Mouse (Mus musculus) embryonic facial prominence, embryonic 11.5 days (tissue): ENCODE data around the gene Iqgap2. TPM values are rescaled to one million over a fixed set of nuclear protein-coding genes. Genes with fewer than 3 reads are reported as not detected.

Experiments used
- ATAC-seq: fragments of 200-750 bp; cut with Nextera tagmentation; replicated peaks from 2 replicates; pipeline ENCODE4 v1.8.0; 2017; ENCODE audit warnings: low read depth; ENCODE audit not compliant: insufficient number of reproducible peaks, low FRiP score, low TSS enrichment
- DNase-seq: peaks from one replicate; pipeline ENCODE4 v3.0.0-alpha.2; 2015; ENCODE audit warnings: low spot score
- H3K27ac ChIP-seq: fragments of 300-500 bp; sonication (generic); replicated peaks from 2 replicates; pipeline ENCODE4 v1.5.1; 2014; ENCODE audit warnings: mild to moderate bottlenecking, low read depth, low read length, control low read depth
- H3K27me3 ChIP-seq: fragments of 300-500 bp; sonication (generic); 2 replicates; pipeline ENCODE4 v1.6.1; 2014; ENCODE audit warnings: mild to moderate bottlenecking, low read length, moderate library complexity, mixed read lengths; ENCODE audit not compliant: control insufficient read depth, insufficient read depth
- H3K36me3 ChIP-seq: fragments of 300-500 bp; sonication (generic); replicated peaks from 2 replicates; pipeline ENCODE4 v1.6.1; 2014; ENCODE audit warnings: low read depth, mild to moderate bottlenecking, low read length, moderate library complexity, mixed read lengths; ENCODE audit not compliant: control insufficient read depth, insufficient read depth
- H3K4me1 ChIP-seq: fragments of 300-500 bp; sonication (generic); 2 replicates; pipeline ENCODE4 v1.6.1; 2014; ENCODE audit warnings: low read length, mixed read lengths; ENCODE audit not compliant: control insufficient read depth, insufficient read depth
- H3K4me2 ChIP-seq: fragments of 300-500 bp; sonication (generic); 2 replicates; pipeline ENCODE4 v1.6.1; 2014; ENCODE audit warnings: low read depth, mild to moderate bottlenecking, control low read depth, low read length, moderate library complexity
- H3K4me3 ChIP-seq: fragments of 300-500 bp; sonication (generic); 2 replicates; pipeline ENCODE4 v1.5.1; 2014; ENCODE audit warnings: low read depth, low read length, control low read depth
- H3K9ac ChIP-seq: fragments of 300-500 bp; sonication (generic); replicated peaks from 2 replicates; pipeline ENCODE4 v1.6.1; 2014; ENCODE audit warnings: mild to moderate bottlenecking, control low read depth, low read length
- H3K9me3 ChIP-seq: fragments of 300-500 bp; sonication (generic); replicated peaks from 2 replicates; pipeline ENCODE4 v1.6.1; 2016; ENCODE audit warnings: mild to moderate bottlenecking, low read length, inconsistent platforms, mixed read lengths; ENCODE audit not compliant: control insufficient read depth
- WGBS: fragments of 180-500 bp; shearing (Covaris S2); extraction: QIAGEN DNeasy Blood & Tissue Kit; methylation state at CpG from one replicate; pipeline ENCODE4 v1.1.7; 2014; 5-methylcytosine and 5-hydroxymethylcytosine counted together
- polyA plus RNA-seq: library from polyadenylated mRNA; unstranded; fragments of >200 nt; fragmentation: Nextera tagmentation; extraction: Ambion mirVana; gene quantifications from 2 replicates; pipeline ENCODE4 v1.2.1, GENCODE M21; 2014

Iqgap2 gene
- polyA plus RNA-seq, 1 experiment from 2014 or later, result 16.3 TPM

DNA sequence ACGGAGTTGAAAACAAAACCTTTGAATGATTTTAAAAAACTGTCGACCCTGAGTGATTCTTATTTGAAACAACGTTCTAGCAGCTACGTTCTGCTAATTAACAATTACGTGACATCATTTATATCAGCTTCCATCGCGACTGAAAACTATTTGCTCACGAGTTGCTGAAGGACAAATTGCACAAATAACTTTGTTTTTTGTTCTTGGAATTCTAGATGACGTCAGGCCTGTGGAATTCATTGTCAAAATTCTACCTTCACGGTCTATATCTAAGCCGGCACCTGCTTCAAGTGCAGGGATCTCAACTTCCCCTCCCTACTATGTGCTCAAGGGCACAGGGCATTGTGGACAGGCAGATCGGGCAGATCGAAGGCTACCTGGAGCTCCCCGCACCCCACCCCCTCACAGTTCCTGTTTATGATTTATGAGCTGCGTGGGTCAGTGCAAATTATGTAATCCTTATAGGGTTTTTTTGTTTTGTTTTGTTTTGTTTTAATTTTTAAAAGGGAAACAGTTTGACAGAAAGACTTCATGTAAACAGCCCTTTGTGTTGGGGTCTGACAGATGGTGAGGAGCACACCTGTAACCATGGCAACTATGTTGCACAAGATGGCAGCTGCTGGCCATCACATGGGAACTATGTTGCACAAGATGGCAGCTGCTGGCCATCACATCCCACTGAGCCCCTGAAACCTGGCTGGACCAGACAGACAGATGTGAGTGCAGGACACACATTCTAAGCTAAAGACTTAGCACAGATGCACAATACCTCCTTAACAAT lies 252.2 kb downstream of the Iqgap2 start:
- Histone ChIP-seq H3K27ac (no peak overlapping the region; the same call in 1 of the 2 replicates), H3K9me3 (no peaks in the 10 kb centered on the region), H3K4me2 (no peak overlapping the region), H3K4me1 (peaks cover 3% of the 10 kb centered on the region), H3K27me3 (no peaks in the 10 kb centered on the region), H3K9ac (no peak overlapping the region), H3K36me3 (no peaks in the 10 kb centered on the region), H3K4me3 (no peak overlapping the region)
- DNase-seq (peak; percentile 43), ATAC-seq (no peak)
- 54% methylated on average over 15 of the region's 15 CpGs for WGBS

DNA sequence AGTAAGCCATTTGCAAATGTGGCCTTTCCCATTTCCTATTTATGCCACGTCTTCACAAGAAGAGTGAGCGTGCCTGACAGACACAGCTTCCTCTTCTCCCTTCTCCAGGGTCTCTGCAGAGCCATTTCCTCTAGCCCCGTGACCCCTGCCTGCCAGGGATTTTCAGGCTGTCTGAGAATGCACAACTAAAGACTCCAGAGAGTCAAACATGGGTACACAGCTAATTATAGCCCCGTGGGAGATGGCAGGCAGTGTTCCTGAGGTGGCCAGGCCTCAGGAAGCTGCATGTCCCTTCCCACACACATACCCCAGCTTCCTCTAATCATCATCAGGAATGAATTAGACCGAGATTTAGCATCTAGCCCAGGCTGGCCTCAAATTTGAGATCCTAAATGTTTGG lies 252.8 kb downstream of the Iqgap2 start:
- Histone ChIP-seq H3K4me2 (no peak overlapping the region), H3K27me3 (no peaks in the 10 kb centered on the region), H3K9ac (no peak overlapping the region), H3K4me3 (no peak overlapping the region), H3K4me1 (peaks cover 3% of the 10 kb centered on the region), H3K9me3 (no peaks in the 10 kb centered on the region), H3K36me3 (no peaks in the 10 kb centered on the region), H3K27ac (no peak overlapping the region)
- peak; percentile 51 for DNase-seq
- WGBS, result 14% methylated on average over 5 of the region's 5 CpGs
- ATAC-seq, result 0 out of 2 replicates have a peak, but pooled peaks have one; percentile 46

GRCm38 (mm10) chr13:95637737-95638136 lies 254.0 kb downstream of the Iqgap2 start:
- Histone ChIP-seq H3K4me2 (no peak overlapping the region), H3K4me1 (peaks cover 3% of the 10 kb centered on the region), H3K36me3 (no peaks in the 10 kb centered on the region), H3K4me3 (no peak overlapping the region), H3K27ac (no peak overlapping the region), H3K9ac (no peak overlapping the region), H3K9me3 (no peaks in the 10 kb centered on the region), H3K27me3 (no peaks in the 10 kb centered on the region)
- no peak for ATAC-seq
- 77% methylated on average over 10 of the region's 10 CpGs for WGBS
- DNase-seq, result no peak

GRCm38 (mm10) chr13:95635301-95635700 lies 256.4 kb downstream of the Iqgap2 start:
- no peaks in the 10 kb centered on the region for H3K36me3 ChIP-seq
- DNase-seq, result no peak
- H3K4me3 ChIP-seq, result no peak overlapping the region
- ATAC-seq, result no peak
- WGBS, result 90% methylated on average over 12 of the region's 12 CpGs
- H3K9me3 ChIP-seq, result no peaks in the 10 kb centered on the region
- no peak overlapping the region for H3K4me2 ChIP-seq
- no peak overlapping the region for H3K27ac ChIP-seq
- H3K9ac ChIP-seq, result no peak overlapping the region
- H3K27me3 ChIP-seq, result no peaks in the 10 kb centered on the region
- H3K4me1 ChIP-seq, result peaks cover 3% of the 10 kb centered on the region

GRCm38 (mm10) chr13:95634451-95634850 lies 257.3 kb downstream of the Iqgap2 start:
- H3K9ac ChIP-seq, result no peak overlapping the region
- H3K4me2 ChIP-seq, result no peak overlapping the region
- H3K36me3 ChIP-seq, result no peaks in the 10 kb centered on the region
- no peak overlapping the region for H3K27ac ChIP-seq
- H3K4me3 ChIP-seq, result no peak overlapping the region
- no peak for DNase-seq
- 39% methylated on average over 2 of the region's 2 CpGs for WGBS
- H3K9me3 ChIP-seq, result no peaks in the 10 kb centered on the region
- peaks cover 3% of the 10 kb centered on the region for H3K4me1 ChIP-seq
- H3K27me3 ChIP-seq, result no peaks in the 10 kb centered on the region
- ATAC-seq, result no peak

DNA sequence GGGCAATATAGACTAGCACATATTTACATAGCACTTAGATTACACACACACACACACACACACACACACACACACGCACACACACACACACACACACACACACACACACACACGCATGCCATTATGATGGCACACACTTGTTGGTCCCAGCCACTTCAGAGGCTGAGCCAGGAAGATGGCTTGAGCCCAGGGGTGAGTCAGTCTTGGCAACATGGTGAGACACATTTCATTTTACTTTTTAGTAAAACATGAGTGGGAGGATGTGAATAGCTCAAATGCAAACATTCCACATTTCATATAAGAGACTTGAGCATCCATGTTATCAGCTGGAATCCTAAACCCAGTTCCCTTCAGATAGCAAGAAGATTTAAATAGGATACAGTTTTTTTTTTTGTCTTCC lies 258.3 kb downstream of the Iqgap2 start:
- Histone ChIP-seq H3K9me3 (no peaks in the 10 kb centered on the region), H3K27ac (no peak overlapping the region), H3K4me3 (no peak overlapping the region), H3K4me2 (no peak overlapping the region), H3K9ac (no peak overlapping the region), H3K4me1 (no peaks in the 10 kb centered on the region), H3K27me3 (no peaks in the 10 kb centered on the region), H3K36me3 (no peaks in the 10 kb centered on the region)
- 80% methylated on average over 2 of the region's 2 CpGs for WGBS
- DNase-seq (no peak), ATAC-seq (no peak)

- WGBS, result 94% methylated on average over 6 of the region's 6 CpGs
- no peak overlapping the region for H3K4me3 ChIP-seq
- no peaks in the 10 kb centered on the region for H3K4me1 ChIP-seq
- no peaks in the 10 kb centered on the region for H3K27me3 ChIP-seq
- ATAC-seq (no peak), DNase-seq (no peak)
- no peaks in the 10 kb centered on the region for H3K9me3 ChIP-seq
- no peak overlapping the region for H3K4me2 ChIP-seq
- H3K9ac ChIP-seq, result no peak overlapping the region
- no peaks in the 10 kb centered on the region for H3K36me3 ChIP-seq
- no peak overlapping the region for H3K27ac ChIP-seq
These were observed 259.6 kb downstream of the Iqgap2 start for GRCm38 (mm10) chr13:95632144-95632543.

DNA sequence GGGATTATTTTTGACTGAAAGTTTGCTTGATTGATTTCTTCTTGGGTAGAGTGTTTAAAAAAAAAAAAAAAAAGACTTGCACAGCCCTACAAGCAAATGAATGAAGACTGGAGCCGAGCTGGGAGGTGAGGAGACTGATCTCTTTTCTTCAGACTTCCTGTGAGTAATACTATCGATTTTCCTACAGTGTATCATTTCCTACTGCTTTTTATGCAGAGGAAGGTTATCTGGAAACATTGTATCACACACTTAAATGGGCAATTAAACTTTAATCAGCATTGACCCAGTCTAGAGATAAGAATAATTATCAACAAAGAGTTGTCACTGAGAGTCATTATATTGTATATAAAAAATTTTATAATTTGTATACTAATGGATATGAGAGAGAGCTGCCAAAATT lies 261.0 kb downstream of the Iqgap2 start:
- ATAC-seq, result no peak
- Histone ChIP-seq H3K9me3 (no peaks in the 10 kb centered on the region), H3K9ac (no peak overlapping the region), H3K4me3 (no peak overlapping the region), H3K36me3 (no peaks in the 10 kb centered on the region), H3K27me3 (no peaks in the 10 kb centered on the region), H3K27ac (no peak overlapping the region), H3K4me1 (no peaks in the 10 kb centered on the region), H3K4me2 (no peak overlapping the region)
- 86% methylated on average over 2 of the region's 2 CpGs for WGBS
- DNase-seq, result no peak
